Mouse (Mus musculus) liver, adult 2 months (tissue): Measurements from ENCODE around the gene Ano6.

Experiments
- CTCF ChIP-seq: fragments of 200-500 bp; IDR thresholded peaks from 2 replicates; pipeline ENCODE4 v1.5.1; 2011; ENCODE audit warnings: low read depth, low read length, control low read depth
- POLR2A ChIP-seq: fragments of 200-500 bp; IDR thresholded peaks from 2 replicates; pipeline ENCODE4 v1.6.1; 2011; ENCODE audit warnings: low read length, control low read depth; ENCODE audit not compliant: insufficient read depth; ENCODE audit errors: extremely low read depth

DNA sequence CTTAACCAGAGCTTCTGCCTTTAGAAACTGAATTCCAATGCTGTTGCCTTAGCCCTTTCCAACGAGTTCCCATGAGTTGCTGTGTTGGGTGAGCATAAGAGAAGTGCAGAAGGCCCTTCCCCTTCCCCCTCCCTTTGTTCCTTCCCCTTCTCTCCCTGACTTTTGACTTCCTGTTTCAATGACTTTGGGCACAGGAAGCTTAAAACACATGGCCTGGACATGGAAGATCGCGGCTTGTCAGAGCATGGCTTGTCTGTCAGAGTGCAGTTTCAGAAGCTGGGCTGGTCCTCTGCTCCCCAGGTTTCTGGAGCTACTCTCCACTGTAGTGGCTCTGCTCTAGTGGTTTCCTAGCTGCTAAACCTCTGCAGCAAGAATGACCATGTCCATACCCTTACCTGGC, 17.3 kb downstream of the Ano6 start:
- TF ChIP-seq CTCF = no peak
- no peak for TF ChIP-seq POLR2A
